Mouse (Mus musculus): ENCODE results near the gene Pdk3. TPM values are rescaled to one million over a fixed set of nuclear protein-coding genes. Genes with fewer than 3 reads are reported as not detected.

Gene Pdk3
- total RNA-seq, 4 experiments from 2014 or later = 1.6 to 3.6 (median 2.6) TPM

Other genes starting within 250 kb of the Pdk3 start
- 1 to 10 TPM; 4.2 to 5.2 (median 4.6) TPM for gene Pola1, start 200.0 kb downstream of the Pdk3 start, total RNA-seq (2022)
- gene Pcyt1b, start 177.3 kb downstream of the Pdk3 start, total RNA-seq (2022) = under 1 TPM; 0.09 to 0.20 (median 0.18) TPM
- gene AU015836, start 136.5 kb upstream of the Pdk3 start, total RNA-seq (2022) = not detected